Mouse (Mus musculus) ES-Bruce4 (cell line): ENCODE measurements at regions not wholly inside any gene's neighbourhood (a gene's known extent, or its start where the extent isn't known, plus 50 kb on each side); places are given as distances from the start of the nearest gene placed in this dataset.

Experiments used
- CTCF ChIP-seq: IDR thresholded peaks from one replicate; pipeline ENCODE4 v1.8.1; 2011; ENCODE audit warnings: low read depth, low read length
- EP300 ChIP-seq: IDR thresholded peaks from 2 replicates; pipeline ENCODE4 v1.6.1; 2011; ENCODE audit warnings: low read depth, low read length; ENCODE audit not compliant: insufficient read depth
- POLR2A ChIP-seq: IDR thresholded peaks from one replicate; pipeline ENCODE4 v1.8.1; 2011; ENCODE audit warnings: low read length; ENCODE audit not compliant: insufficient read depth

DNA sequence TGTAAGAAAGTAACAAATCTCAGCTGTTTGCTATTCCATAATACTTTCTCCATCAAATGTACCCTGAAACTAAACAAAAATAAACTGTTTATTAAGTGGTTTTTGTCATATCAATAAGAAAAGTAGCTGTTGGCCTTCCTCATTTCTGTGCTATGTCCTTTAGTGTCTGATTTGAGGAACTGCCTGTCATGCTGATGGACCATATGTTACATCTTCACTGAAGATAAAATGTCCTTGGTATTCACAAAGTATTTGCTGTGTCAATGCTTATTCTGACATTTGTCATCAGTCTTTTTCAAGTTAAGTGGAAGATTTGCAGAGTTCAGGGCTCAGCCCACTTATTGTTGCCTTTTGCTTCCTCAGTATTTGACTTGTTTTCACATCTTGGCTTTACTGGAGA is 682.0 kb upstream of the Gje1 start:
- TF ChIP-seq POLR2A (no peak), EP300 (no peak), CTCF (no peak)
